Mouse (Mus musculus): ENCODE results near the gene Gm1604a. TPM values are rescaled to one million over a fixed set of nuclear protein-coding genes. Genes with fewer than 3 reads are reported as not detected.
"Not testable (repeated sequence)": the region's sequence is repeated elsewhere in the genome, so short reads cannot be mapped to it uniquely, and the experiment has no call there.

The Gm1604a gene
- total RNA-seq, 2 experiments from 2014 or later: not detected

GRCm38 (mm10) chr17:7033192-7034166 lies 8.1 kb downstream of the Gm1604a start:
- intact Hi-C loops (cut with DNase I; ENCODE audit: low total_unique reads): not testable (repeated sequence)

DNA sequence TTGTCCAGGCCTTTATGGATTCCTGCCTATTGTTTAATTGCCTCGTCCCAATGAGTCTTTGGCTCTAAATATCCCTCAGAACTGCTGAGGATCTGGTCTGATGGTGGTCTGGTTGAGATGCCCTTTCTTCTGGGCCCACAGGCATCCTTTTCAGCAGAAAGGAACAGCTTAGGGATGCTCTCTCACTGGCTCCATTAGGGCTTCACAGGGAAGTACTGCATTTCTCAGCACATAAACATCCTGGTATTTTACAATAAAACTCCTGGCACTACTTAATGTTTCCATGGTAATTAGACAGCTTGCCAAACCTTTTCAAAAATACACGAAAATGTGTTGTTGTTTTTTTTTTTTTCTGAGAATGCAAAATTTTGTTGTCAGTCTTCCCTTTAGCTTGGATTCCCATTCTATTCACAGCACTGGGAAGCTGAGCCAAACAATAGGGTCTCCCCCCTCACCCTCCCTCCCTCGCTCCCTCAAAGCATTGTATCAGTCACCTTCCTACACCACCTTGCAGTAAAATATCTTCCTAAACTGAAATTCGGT lies 43.7 kb downstream of the Gm1604a start:
- intact Hi-C loops (cut with DNase I; ENCODE audit: low total_unique reads); DNase-seq: not testable (repeated sequence)

More at GRCm38 (mm10) chr17:7033192-7034166, 8.1 kb downstream of the Gm1604a start:
- DNase-seq: not testable (repeated sequence)

DNA sequence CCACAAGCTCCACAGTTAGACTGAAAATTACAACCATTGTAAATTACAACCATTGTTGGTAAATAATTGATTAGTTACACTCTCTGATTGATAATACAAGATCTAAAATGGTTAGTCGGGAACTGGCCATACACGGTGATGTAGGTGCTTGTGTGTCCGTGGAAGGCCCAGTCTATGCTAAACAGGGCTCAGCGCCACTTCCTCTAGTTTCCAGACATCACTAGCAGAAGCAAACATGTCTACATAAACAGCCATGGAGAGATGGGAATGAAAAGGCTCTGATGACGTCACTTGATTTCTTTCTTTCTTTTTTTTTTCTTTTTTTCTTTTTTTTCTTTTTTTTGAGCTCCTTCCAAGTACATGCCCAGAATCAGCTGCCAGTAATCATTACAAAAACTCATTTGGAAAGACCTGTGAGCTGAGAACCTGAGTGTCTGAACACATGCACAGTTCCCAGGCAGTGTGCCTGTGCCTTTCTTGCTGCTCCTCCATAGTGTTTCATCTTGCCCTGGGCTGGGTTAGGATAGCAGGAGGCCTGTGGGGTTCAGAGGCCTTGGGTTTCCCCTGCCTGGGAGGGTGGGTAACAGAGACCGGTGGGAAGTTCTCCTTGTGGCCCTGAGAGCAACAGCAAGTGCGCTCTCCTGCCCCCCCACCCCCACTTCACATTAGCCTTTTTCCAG lies 44.3 kb downstream of the Gm1604a start:
- intact Hi-C loops (cut with DNase I; ENCODE audit: low total_unique reads); DNase-seq: not testable (repeated sequence)

DNA sequence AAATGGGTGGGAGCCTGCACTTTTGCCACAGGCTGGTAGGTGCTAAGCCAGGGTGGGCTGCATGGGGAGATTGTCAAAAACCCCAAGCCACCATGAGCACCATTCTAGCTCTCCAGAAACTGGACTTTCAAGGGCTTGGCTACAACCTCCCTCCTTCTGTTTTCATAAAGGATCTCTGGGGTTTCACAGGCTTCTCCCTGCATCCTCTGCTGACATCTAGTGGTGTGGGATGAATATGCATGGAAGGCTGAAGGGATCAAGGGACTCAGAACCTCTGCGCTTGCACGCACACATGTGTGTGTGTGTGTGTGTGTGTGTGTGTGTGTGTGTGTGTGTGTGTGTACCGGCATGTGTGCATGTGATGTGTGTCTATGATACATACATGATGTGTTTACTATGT lies 49.1 kb downstream of the Gm1604a start:
- peak; percentile 9 for DNase-seq
- intact Hi-C loops (cut with DNase I; ENCODE audit: low total_unique reads): not testable (repeated sequence)

GRCm38 (mm10) chr17:7075519-7075918 lies 50.2 kb downstream of the Gm1604a start:
- intact Hi-C loops (cut with DNase I; ENCODE audit: low total_unique reads); DNase-seq: not testable (repeated sequence)

- intact Hi-C loops (cut with DNase I; ENCODE audit: low total_unique reads): not testable (repeated sequence)
- DNase-seq: peak; percentile 53
These were observed 54.2 kb downstream of the Gm1604a start for GRCm38 (mm10) chr17:7079558-7079957.

DNA sequence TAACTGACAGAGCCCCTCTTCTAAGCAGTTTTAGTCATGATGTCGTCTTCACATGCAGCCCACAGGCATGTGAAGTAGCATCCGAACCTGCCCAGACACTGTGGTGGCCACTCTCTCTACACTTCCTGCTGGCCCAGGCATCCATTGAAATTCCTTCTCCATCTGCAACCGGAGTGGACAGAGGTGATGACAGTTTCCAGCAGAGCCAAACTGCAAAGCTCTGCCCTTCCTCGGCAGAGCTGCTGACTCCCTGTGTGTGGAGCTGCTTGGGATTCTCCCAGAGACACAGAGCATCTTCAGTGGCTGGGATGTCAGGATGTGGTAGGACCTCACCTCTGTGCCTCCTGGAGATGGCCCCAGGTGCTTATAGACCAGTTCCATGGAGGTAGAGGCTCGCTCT lies 59.2 kb downstream of the Gm1604a start:
- DNase-seq; intact Hi-C loops (cut with DNase I; ENCODE audit: low total_unique reads): not testable (repeated sequence)

- intact Hi-C loops (cut with DNase I; ENCODE audit: low total_unique reads); DNase-seq: not testable (repeated sequence)
These were observed 60.3 kb downstream of the Gm1604a start for GRCm38 (mm10) chr17:7085469-7086168.

DNA sequence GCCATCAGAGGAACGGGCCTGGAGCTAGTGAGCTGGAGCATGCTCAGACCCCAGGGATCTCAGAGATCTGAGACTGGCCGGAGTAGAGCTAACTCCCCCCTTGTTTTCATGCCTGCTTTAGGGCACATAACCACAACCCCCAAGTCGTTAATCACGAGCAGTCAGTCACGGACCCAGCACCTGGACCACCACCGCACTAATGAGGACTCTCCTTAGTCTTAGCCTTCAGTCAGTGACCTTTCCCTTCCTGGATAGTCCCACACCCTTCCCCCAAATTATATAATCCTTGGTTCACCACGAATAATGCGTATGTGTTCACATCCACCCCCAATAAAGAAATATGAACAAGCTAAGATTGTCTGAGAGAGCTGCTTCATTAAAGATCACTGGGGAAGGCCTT lies 61.5 kb downstream of the Gm1604a start:
- intact Hi-C loops (cut with DNase I; ENCODE audit: low total_unique reads); DNase-seq: not testable (repeated sequence)

DNA sequence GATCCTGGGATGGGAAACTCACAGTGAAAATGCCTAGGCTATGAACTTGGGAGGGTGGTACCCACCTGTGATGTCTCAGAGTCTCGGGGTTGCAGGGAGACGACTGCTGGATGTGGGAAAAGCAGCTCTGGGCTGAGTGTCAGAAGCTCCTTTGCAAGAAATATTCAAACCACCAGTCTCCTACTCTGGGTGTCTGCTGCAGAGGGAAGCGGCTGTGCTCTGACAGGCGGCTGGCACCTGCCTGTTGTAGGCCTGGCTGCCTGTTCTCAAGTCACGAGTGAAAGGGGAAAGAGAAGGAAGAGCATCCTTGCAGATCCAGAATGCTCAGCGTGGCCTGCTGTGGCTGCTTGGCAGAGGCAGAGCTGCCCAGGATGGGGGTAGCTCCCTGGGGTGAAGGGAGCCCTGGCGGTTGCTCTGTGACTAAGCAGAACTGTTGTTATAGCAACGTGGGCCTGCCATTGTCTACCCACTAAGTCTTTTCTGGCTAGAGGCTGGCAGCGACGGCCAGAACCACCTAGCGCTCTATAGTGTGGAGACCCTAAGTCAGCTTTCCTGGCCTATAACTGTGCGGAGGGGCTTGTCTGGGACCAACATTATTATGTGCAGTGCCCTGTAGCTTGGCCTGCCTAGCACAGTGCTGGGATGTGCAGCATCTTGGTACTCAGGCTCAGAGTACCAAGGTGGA lies 72.6 kb downstream of the Gm1604a start:
- intact Hi-C loops (cut with DNase I; ENCODE audit: low total_unique reads); DNase-seq: not testable (repeated sequence)

- intact Hi-C loops (cut with DNase I; ENCODE audit: low total_unique reads): not testable (repeated sequence)
These were observed 73.7 kb downstream of the Gm1604a start for GRCm38 (mm10) chr17:7099096-7099495.

GRCm38 (mm10) chr17:7102945-7103344 lies 77.6 kb downstream of the Gm1604a start:
- intact Hi-C loops (cut with DNase I; ENCODE audit: low total_unique reads); DNase-seq: not testable (repeated sequence)

More at GRCm38 (mm10) chr17:7099096-7099495, 73.7 kb downstream of the Gm1604a start:
- DNase-seq: not testable (repeated sequence)

DNA sequence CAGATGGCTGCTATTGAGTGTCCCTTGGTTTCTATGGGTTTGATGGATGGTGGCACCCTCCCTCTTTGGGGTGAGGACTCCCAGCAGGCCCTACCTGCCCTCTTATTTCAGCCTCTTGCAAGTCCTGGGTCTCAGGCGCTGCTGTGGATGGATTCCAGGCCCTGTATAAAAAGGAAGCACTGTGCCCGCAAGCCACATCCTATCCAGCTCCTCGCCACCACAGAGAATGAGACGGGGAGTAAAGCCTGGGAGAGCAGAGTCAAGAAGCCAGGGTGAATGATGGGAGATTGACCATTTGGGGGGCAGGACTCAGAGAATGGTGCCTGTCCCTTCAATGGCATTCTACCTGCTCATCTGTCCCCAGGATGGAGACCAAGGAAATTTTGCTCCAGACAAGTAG lies 86.3 kb downstream of the Gm1604a start:
- intact Hi-C loops (cut with DNase I; ENCODE audit: low total_unique reads); DNase-seq: not testable (repeated sequence)

DNA sequence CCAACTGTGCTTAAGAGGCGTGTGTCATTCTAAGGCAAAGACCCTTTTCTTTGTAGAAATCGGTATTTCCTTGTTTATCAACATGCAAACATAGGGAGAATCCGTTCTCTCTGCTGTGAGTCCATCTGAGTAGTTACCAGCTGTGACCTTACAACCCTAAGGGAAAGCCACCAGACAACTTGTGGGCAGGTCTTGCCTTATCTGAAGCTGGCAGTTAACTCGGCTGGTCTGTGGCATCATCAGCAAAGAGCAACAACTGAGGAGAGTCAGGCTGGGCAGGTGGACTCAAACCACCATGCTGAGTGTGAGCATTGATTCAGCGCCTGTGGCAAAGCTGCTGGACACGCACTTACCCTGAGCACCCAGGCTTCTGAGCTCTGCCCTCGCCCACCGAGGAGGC lies 90.9 kb downstream of the Gm1604a start:
- DNase-seq; intact Hi-C loops (cut with DNase I; ENCODE audit: low total_unique reads): not testable (repeated sequence)

DNA sequence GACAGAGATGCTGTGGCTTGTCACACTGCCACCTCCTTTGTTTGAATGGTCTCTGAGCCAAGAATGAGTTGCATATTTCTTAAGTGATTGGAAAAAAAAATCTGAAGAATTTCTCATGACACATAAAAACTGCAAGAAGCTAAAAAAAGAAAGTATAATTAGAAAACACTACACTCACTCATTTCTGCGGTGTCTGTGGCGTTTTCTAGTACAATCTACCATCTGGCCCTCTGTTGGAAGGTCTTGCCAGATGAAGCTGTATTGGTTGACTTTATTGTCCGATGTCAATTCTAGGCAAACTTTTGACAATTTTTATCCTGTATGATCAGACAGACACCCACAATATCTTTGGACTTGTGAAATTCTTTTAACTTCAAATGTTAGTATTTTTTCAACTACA lies 95.5 kb downstream of the Gm1604a start:
- intact Hi-C loops (cut with DNase I; ENCODE audit: low total_unique reads); DNase-seq: not testable (repeated sequence)

DNA sequence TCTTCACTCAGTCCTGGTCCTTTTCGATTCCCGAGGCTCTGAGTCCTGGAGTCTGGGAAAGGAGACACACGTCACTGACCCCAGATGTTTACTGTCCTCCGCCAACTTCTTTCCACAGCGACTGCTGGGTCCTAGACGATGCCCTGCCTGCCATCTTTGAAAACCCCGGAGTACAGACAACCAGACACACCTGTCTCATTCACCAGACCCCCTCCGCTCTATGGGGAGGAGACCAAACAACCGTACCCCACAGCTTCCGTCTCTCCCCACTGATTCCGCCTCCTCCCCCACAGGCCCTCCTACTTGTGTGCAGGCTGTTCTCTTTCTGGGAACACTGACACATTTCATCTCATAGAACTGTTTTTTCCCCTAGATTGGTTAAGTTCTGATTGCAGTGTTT lies 97.2 kb downstream of the Gm1604a start:
- intact Hi-C loops (cut with DNase I; ENCODE audit: low total_unique reads); DNase-seq: not testable (repeated sequence)

GRCm38 (mm10) chr17:7126475-7126874 lies 101.1 kb downstream of the Gm1604a start:
- DNase-seq; intact Hi-C loops (cut with DNase I; ENCODE audit: low total_unique reads): not testable (repeated sequence)

DNA sequence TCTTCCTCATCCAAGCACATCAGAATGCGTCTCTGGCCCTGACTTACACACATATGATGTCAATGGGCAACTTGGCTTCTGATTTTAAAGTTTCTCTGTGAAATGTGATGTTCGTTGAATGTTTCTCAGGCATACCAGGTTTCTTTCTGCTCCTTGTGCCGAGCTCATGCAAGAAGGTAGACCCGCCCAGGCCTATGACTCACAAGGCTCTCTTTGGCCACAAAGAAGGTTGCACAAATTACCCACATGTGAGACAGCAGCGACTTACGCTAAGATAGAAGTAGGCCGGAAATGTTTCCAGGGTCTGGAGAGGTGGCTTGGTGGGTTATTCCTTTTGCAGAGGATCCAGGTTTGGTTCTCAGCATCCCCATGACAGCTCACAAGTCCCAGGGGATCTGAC lies 108.6 kb downstream of the Gm1604a start:
- DNase-seq; intact Hi-C loops (cut with DNase I; ENCODE audit: low total_unique reads): not testable (repeated sequence)

- DNase-seq; intact Hi-C loops (cut with DNase I; ENCODE audit: low total_unique reads): not testable (repeated sequence)
These were observed 109.9 kb downstream of the Gm1604a start for GRCm38 (mm10) chr17:7135277-7135676.
